Mouse (Mus musculus): ENCODE data around the gene Psip1.

GRCm38 (mm10) chr4:83428845-83429244 is 57.4 kb downstream of the Psip1 start:
- TF ChIP-seq MAX (IDR thresholded peaks at IDR 0.05; ENCODE audit: low read depth): no peak
- TF ChIP-seq POLR2A (IDR thresholded peaks at IDR 0.05; ENCODE audit: insufficient read length, low read depth): no peak
- no peak for TF ChIP-seq CEBPB (IDR thresholded peaks at IDR 0.05; ENCODE audit: insufficient read depth, poor library complexity, severe bottlenecking)
- TF ChIP-seq MYOD1 (IDR thresholded peaks at IDR 0.05; ENCODE audit: control insufficient read depth in 1 of 3, insufficient read length in 2 of 3, low read depth in 2 of 3): no peak

Measured in myocyte (in vitro differentiated cells).